Mouse (Mus musculus): Measurements from ENCODE around the gene Otud7b. TPM values are rescaled to one million over a fixed set of nuclear protein-coding genes. Genes with fewer than 3 reads are reported as not detected.

The Otud7b gene
- total and polyA plus RNA-seq, 2 experiments from 2014 or later = 8.8 to 13.5 TPM

GRCm38 (mm10) chr3:96093509-96093908 lies 10.8 kb upstream of the Otud7b start:
- WGBS = 68% methylated on average over 13 of the region's 13 CpGs
- no peak overlapping the region for H3K4me2 ChIP-seq (ENCODE audit: low read depth)
- no peak overlapping the region for H3K27ac ChIP-seq (ENCODE audit: low read depth, low read length)
- H3K36me3 ChIP-seq (ENCODE audit: insufficient read depth) = no peaks in the 10 kb centered on the region
- H3K9me3 ChIP-seq (ENCODE audit: low read length) = no peaks in the 10 kb centered on the region
- DNase-seq (no peak), ATAC-seq (no peak)
- no peak overlapping the region for H3K9ac ChIP-seq
- no peaks in the 10 kb centered on the region for H3K4me1 ChIP-seq (ENCODE audit: insufficient read depth)
- H3K4me3 ChIP-seq (ENCODE audit: low read depth, low read length) = no peak overlapping the region
- TF ChIP-seq CTCF (IDR thresholded peaks at IDR 0.05; ENCODE audit: low read depth) = no peak
- H3K27me3 ChIP-seq (ENCODE audit: insufficient read depth, low read length) = no peaks in the 10 kb centered on the region

GRCm38 (mm10) chr3:96094203-96094602 lies 10.1 kb upstream of the Otud7b start:
- H3K9ac ChIP-seq = no peak overlapping the region
- H3K4me3 ChIP-seq (ENCODE audit: low read depth, low read length) = no peak overlapping the region
- ATAC-seq (no peak), DNase-seq (no peak)
- H3K9me3 ChIP-seq (ENCODE audit: low read length) = no peaks in the 10 kb centered on the region
- no peaks in the 10 kb centered on the region for H3K36me3 ChIP-seq (ENCODE audit: insufficient read depth)
- 87% methylated on average over 13 of the region's 13 CpGs for WGBS
- no peak overlapping the region for H3K4me2 ChIP-seq (ENCODE audit: low read depth)
- H3K27ac ChIP-seq (ENCODE audit: low read depth, low read length) = no peak overlapping the region
- H3K27me3 ChIP-seq (ENCODE audit: insufficient read depth, low read length) = no peaks in the 10 kb centered on the region
- no peaks in the 10 kb centered on the region for H3K4me1 ChIP-seq (ENCODE audit: insufficient read depth)
- no peak for TF ChIP-seq CTCF (IDR thresholded peaks at IDR 0.05; ENCODE audit: low read depth)

DNA sequence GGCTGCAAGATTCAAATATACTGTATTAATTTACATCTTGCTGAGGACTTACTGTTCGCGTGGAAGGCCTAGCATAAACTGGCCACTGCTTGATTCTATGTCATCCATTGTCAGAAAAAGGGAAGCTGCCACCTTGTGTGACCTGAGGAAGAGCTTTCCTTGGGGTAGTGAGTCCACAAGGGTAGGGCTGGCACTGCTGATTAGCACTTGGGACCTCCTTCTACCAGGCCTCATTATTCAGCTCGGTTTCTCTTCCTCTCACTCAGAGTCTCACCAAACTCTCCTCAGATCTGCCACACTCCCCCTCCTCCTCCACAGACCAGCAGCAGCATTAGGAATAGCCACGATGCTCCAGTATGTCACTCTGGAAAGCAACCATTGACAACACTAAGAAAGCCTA lies 6.2 kb upstream of the Otud7b start:
- Histone ChIP-seq H3K9me3 (ENCODE audit: low read length) (no peaks in the 10 kb centered on the region), H3K27me3 (ENCODE audit: insufficient read depth, low read length) (no peaks in the 10 kb centered on the region), H3K4me2 (ENCODE audit: low read depth) (no peak overlapping the region), H3K4me1 (ENCODE audit: insufficient read depth) (0 out of 2 replicates have a peak, but pooled peaks cover 4% of the 10 kb centered on the region), H3K9ac (no peak overlapping the region), H3K27ac (ENCODE audit: low read depth, low read length) (no peak overlapping the region), H3K4me3 (ENCODE audit: low read depth, low read length) (no peak overlapping the region), H3K36me3 (ENCODE audit: insufficient read depth) (no peaks in the 10 kb centered on the region)
- 71% methylated on average over 4 of the region's 4 CpGs for WGBS
- no peak for TF ChIP-seq CTCF (IDR thresholded peaks at IDR 0.05; ENCODE audit: low read depth)
- no peak for DNase-seq
- no peak for ATAC-seq

DNA sequence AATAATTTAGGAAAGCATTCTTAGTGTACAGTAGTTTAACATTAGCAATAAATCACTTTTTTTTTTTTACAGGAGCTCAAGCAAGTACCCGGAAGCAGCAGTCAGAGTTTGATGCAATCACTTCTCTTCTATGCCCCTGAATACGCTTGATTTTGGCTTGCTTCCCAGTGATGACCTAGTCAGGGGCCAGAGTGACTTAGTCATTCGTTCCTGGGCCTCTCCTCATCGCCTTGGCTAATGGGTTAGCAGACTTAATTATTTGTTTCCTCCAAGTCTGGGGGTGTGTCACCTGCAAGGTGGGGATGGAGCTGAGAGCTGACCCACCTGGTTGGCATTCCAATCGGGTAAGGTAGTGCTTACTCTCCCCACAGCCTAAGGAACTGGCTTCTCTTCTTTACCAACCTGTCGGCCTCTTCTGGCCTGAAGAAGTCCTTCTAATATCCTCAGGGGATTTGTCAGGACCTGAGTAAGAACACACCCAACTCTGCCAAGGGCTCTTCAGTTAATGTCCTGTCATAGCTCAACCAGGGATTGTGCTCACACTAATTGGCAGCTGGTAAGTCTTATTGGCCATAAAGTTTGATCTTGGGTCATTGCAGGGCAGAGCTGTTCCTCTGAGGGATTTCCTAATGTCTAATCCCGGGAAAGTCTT lies 5.6 kb upstream of the Otud7b start:
- DNase-seq = no peak

GRCm38 (mm10) chr3:96102100-96102872 lies 2.0 kb upstream of the Otud7b start:
- WGBS = 14% methylated on average over 14 of the region's 14 CpGs
- H3K27ac ChIP-seq (ENCODE audit: low read depth, low read length) = no peak overlapping the region
- no peak overlapping the region for H3K9ac ChIP-seq
- ATAC-seq (peak; percentile 12; the same call in 1 of the 2 replicates), DNase-seq (peak; percentile 30)
- TF ChIP-seq CTCF (IDR thresholded peaks at IDR 0.05; ENCODE audit: low read depth) = no peak
- H3K9me3 ChIP-seq (ENCODE audit: low read length) = no peaks in the 10 kb centered on the region
- no peaks in the 10 kb centered on the region for H3K36me3 ChIP-seq (ENCODE audit: insufficient read depth)
- H3K27me3 ChIP-seq (ENCODE audit: insufficient read depth, low read length) = no peaks in the 10 kb centered on the region
- peak overlapping the region; percentile 20 for H3K4me3 ChIP-seq (ENCODE audit: low read depth, low read length)
- 0 out of 2 replicates have a peak, but pooled peaks cover 4% of the 10 kb centered on the region for H3K4me1 ChIP-seq (ENCODE audit: insufficient read depth)
- peak overlapping the region; percentile 40 for H3K4me2 ChIP-seq (ENCODE audit: low read depth)

More for the DNA sequence above, 5.6 kb upstream of the Otud7b start:
- Histone ChIP-seq H3K4me3 (ENCODE audit: low read depth, low read length) (no peak overlapping the region), H3K4me1 (ENCODE audit: insufficient read depth) (0 out of 2 replicates have a peak, but pooled peaks cover 4% of the 10 kb centered on the region), H3K9ac (no peak overlapping the region), H3K9me3 (ENCODE audit: low read length) (no peaks in the 10 kb centered on the region), H3K27ac (ENCODE audit: low read depth, low read length) (no peak overlapping the region), H3K36me3 (ENCODE audit: insufficient read depth) (no peaks in the 10 kb centered on the region), H3K4me2 (ENCODE audit: low read depth) (no peak overlapping the region), H3K27me3 (ENCODE audit: insufficient read depth, low read length) (no peaks in the 10 kb centered on the region)
- 60% methylated on average over 7 of the region's 7 CpGs for WGBS
- no peak for ATAC-seq
- TF ChIP-seq CTCF (IDR thresholded peaks at IDR 0.05; ENCODE audit: low read depth) = no peak

- DNase-seq (no peak), ATAC-seq (peak; percentile 47; the same call in 1 of the 2 replicates)
- Histone ChIP-seq H3K27ac (ENCODE audit: low read depth, low read length) (0 out of 2 replicates have a peak overlapping the region, but pooled peaks have one; percentile 36), H3K36me3 (ENCODE audit: insufficient read depth) (no peaks in the 10 kb centered on the region), H3K27me3 (ENCODE audit: insufficient read depth, low read length) (no peaks in the 10 kb centered on the region), H3K9ac (peak overlapping the region; percentile 85), H3K9me3 (ENCODE audit: low read length) (no peaks in the 10 kb centered on the region), H3K4me1 (ENCODE audit: insufficient read depth) (0 out of 2 replicates have a peak, but pooled peaks cover 4% of the 10 kb centered on the region), H3K4me3 (ENCODE audit: low read depth, low read length) (peak overlapping the region; percentile 85), H3K4me2 (ENCODE audit: low read depth) (peak overlapping the region; percentile 81)
- TF ChIP-seq CTCF (IDR thresholded peaks at IDR 0.05; ENCODE audit: low read depth) = no peak
- 2% methylated on average over 8 of the region's 8 CpGs for WGBS
These were observed 446 bp upstream of the Otud7b start for GRCm38 (mm10) chr3:96103901-96104260.

- Histone ChIP-seq H3K27me3 (ENCODE audit: insufficient read depth, low read length) (no peaks in the 10 kb centered on the region), H3K27ac (ENCODE audit: low read depth, low read length) (no peak overlapping the region), H3K36me3 (ENCODE audit: insufficient read depth) (no peaks in the 10 kb centered on the region), H3K4me3 (ENCODE audit: low read depth, low read length) (peak overlapping the region; percentile 85), H3K4me1 (ENCODE audit: insufficient read depth) (0 out of 2 replicates have a peak, but pooled peaks cover 4% of the 10 kb centered on the region), H3K4me2 (ENCODE audit: low read depth) (peak overlapping the region; percentile 81), H3K9ac (peak overlapping the region; percentile 3; the same call in 1 of the 2 replicates), H3K9me3 (ENCODE audit: low read length) (no peaks in the 10 kb centered on the region)
- ATAC-seq = no peak
- TF ChIP-seq CTCF (IDR thresholded peaks at IDR 0.05; ENCODE audit: low read depth) = no peak
- WGBS = 8% methylated on average over 10 of the region's 10 CpGs
- no peak for DNase-seq
These were observed 963 bp downstream of the Otud7b start for GRCm38 (mm10) chr3:96105232-96105747.

Data from forebrain, postnatal 0 days (tissue).